Mouse (Mus musculus): ENCODE measurements at regions not wholly inside any gene's neighbourhood (a gene's known extent, or its start where the extent isn't known, plus 50 kb on each side); places are given as distances from the start of the nearest gene placed in this dataset.
A peak's percentile ranks its signal among the peaks of the same experiment; 100 is the strongest.

DNA sequence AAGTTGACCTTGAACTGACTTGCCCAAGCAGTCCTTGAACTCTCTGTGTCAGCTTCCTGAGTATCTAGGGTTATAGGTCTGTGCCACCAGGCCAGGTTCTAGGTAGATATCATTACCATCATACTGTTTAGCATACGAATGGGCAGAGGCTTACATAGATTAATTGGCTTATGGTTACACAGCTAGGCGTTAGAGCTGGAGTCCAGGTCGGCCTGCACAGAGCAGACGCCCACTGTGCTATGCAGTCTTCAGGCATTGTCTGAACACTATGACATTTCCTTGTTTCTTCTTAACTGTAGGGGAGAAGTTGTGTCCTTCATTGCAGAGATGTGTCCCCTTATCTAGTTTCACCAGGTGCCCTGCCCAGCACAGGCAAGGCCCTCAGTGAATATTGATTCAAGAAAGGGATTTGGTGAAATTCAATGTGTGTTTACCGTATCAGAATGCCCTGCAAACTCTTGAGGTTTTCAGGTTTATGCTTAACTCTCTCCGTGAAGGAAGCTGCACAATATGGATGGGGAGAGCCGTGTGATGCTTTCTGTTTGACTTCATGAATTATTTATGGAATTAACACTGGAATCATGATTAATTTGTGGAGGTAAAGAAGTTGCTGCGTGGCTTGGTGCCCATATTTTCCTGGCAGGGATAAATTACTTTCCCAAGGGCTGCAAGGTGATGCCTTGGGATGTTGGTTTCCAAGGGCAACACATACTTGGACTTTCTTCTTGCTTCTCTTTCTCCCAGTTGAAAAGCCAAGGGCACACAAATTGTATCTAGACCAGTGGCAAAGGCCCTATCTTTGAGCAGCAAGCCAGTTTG is 78.7 kb upstream of the Pcdh8 start:
- DNase-seq = no peak
- H3K4me3 ChIP-seq = no peak overlapping the region
- no peak for TF ChIP-seq CTCF (IDR thresholded peaks at IDR 0.05)
- H3K27ac ChIP-seq = no peak overlapping the region
- intact Hi-C loops (cut with DNase I) = loop anchor here (10.0 kb wide), 1 partner anchor 65 kb away; no protein-coding TSS in a partner anchor

DNA sequence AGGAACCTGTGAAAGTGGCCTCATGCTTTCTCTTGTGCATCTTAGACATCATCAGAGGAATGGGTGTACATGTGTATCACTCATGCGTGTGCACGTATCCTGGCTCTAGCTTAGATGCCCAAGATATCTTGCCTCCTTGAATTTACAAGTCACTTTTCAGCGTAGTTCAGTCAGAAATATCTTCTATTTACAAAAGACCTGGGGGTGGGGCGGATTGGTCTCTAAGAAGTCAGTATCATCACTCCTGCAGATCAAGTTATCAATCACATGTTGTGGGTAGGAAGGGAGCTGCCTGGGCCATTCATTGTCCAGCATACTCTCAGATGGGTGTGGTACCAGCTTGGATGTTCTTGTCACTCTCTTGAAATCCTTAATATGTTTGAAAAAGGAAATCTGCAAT is 77.0 kb upstream of the Pcdh8 start:
- no peak overlapping the region for H3K27ac ChIP-seq
- no peak for TF ChIP-seq CTCF (IDR thresholded peaks at IDR 0.05)
- intact Hi-C loops (cut with DNase I) = loop anchor here (10.0 kb wide), 1 partner anchor 67 kb away; no protein-coding TSS in a partner anchor
- no peak for DNase-seq
- no peak overlapping the region for H3K4me3 ChIP-seq

DNA sequence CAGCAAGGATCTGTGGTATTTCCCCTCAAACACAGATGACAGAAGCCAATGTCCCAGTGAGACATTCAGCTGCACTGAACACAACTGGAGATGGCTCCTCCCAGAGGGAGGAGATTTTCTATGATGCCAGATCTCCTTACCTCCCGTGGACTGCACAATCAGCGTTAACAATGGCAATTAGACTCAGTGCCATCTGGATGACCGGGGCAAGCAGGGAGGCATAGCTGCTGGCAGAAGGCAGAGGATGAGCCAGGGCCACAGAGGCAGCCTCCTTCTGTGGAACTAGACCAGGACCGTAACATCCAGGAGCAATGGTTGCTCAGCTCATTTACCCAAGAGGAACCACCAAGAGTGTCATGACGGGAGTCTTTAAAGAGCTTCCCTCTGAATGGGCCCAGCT is 73.2 kb upstream of the Pcdh8 start:
- Histone ChIP-seq H3K27ac (no peak overlapping the region), H3K4me3 (no peak overlapping the region)
- intact Hi-C loops (cut with DNase I) = loop anchor here (10.0 kb wide), 1 partner anchor 70 kb away; no protein-coding TSS in a partner anchor
- TF ChIP-seq CTCF (IDR thresholded peaks at IDR 0.05) = no peak
- DNase-seq = no peak

DNA sequence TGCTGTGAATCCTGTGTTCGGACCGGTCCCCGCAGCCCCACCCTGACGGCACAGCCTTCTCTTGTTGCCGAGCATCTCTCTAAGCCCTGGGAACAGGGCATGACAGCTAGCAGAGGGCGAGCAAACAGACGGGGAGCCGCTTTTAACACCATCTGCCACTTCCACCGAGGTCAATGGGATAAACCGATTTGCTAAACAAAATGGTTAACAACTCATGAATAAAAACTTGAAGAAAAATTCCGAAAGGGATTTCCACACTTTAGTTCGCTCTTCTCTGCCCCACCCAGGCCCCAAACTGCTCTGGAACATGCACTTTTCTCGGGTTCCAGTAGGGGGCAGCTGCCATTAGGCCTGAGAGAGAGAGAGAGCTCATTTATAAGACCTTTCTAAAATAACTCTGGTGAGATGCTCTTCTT is 72.0 kb upstream of the Pcdh8 start:
- Histone ChIP-seq H3K4me3 (no peak overlapping the region), H3K27ac (no peak overlapping the region)
- DNase-seq = peak; percentile 38
- peak; percentile 70 for TF ChIP-seq CTCF (IDR thresholded peaks at IDR 0.05)
- intact Hi-C loops (cut with DNase I) = loop anchor here (10.0 kb wide), 1 partner anchor 72 kb away; no protein-coding TSS in a partner anchor

DNA sequence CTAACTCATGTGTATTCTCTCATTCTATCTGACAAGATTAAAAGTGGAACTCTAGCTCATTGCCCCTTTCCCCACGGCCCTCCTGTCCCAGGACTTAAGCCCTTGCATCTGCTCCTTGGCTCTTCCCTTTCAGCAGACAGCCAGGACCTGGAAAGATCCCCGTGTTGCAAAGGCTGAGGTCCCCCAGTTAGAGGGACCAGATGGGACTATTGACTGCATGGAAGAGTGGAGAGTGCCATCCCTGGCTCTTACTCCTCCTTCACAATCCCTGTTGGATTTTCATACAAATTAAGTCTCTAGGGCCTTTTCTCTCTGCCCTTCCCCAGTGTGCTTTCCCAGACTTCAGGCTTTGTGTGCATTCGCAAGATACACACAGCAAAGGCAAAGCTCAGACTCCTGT is 71.6 kb upstream of the Pcdh8 start:
- DNase-seq = no peak
- TF ChIP-seq CTCF (IDR thresholded peaks at IDR 0.05) = no peak
- Histone ChIP-seq H3K4me3 (no peak overlapping the region), H3K27ac (no peak overlapping the region)
- intact Hi-C loops (cut with DNase I) = loop anchor here (10.0 kb wide), 1 partner anchor 72 kb away; no protein-coding TSS in a partner anchor

DNA sequence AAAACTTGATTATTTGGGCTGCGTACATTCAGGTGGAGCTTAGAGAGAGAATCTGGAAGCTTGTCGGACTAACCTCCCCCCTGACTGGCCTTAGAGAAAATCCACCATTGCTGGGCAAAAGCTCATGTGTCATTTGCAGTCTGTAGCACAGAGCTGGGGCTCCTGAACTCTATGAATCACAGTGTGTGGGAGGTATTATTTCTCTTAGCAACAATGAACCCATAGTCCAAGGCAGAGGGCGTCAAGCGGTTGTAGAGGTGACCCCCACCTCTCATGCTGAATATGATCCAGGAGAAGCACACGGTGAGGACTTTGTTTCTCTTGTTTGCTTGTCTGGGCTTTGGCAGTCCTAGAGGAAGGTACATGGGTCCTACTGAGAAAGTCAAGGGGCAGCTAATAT is 66.0 kb upstream of the Pcdh8 start:
- H3K4me3 ChIP-seq = no peak overlapping the region
- TF ChIP-seq CTCF (IDR thresholded peaks at IDR 0.05) = no peak
- intact Hi-C loops (cut with DNase I) = no loop called here
- DNase-seq = no peak
- no peak overlapping the region for H3K27ac ChIP-seq

DNA sequence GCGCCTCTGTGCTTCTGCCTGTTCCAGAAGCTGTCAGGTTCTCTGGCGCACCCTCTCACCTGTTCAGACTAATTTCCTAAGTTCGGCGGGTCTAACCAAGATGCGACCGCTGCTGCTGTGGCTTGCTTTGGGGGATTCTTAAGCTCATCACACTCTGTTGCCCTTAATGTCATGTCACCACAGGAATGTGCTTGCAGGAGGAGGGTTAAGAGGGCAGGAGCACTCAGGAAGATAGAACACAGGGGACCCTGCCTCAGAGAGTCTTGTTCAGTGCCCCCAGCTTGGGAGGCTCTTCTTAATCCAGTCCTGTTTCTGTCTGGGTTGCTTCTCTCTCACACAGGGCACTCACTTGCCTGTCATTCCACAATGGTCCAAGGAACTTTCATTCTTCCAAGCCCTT is 65.1 kb upstream of the Pcdh8 start:
- no peak for TF ChIP-seq CTCF (IDR thresholded peaks at IDR 0.05)

DNA sequence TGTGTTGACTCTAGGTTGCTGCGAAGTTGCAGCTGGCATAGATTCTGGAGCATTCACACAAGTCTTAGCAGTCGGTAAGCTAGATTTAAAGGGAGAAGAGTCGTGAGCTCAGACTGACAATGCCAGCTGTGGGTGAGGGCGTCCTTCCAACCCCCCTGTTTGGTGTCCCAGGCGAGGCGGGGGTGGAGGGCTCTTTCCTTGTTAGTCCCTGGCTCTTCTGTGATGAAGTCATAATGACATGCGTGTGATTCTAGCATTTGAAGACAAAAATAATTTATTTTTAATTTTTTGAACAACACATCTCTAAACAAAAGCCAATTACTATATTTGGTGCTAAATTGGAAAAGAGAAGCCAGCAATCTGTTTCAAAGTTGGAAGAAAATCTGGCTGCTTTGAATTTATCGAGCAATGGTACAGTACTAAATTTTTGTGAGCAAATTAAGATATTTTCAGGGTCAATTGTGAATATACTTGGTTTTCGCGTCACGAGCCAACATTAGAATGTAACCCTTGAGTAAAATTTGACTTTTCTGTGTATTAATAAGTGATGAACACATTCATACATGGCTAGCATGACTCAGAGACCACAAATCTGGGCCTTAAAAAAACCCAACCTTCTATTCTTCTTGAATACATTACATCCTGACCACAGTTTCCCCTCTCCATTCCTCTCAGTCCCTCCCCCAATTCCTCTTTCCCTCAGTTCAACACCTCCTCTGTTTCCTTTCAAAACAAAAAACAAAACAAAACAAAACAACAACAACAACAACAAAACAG is 53.7 kb upstream of the Pcdh8 start:
- H3K4me3 ChIP-seq = no peak overlapping the region
- no peak overlapping the region for H3K27ac ChIP-seq
- no peak for DNase-seq
- TF ChIP-seq CTCF (IDR thresholded peaks at IDR 0.05) = no peak
- intact Hi-C loops (cut with DNase I) = no loop called here

More for the DNA sequence above, 65.1 kb upstream of the Pcdh8 start:
- intact Hi-C loops (cut with DNase I) = no loop called here
- no peak overlapping the region for H3K27ac ChIP-seq
- H3K4me3 ChIP-seq = no peak overlapping the region
- no peak for DNase-seq

DNA sequence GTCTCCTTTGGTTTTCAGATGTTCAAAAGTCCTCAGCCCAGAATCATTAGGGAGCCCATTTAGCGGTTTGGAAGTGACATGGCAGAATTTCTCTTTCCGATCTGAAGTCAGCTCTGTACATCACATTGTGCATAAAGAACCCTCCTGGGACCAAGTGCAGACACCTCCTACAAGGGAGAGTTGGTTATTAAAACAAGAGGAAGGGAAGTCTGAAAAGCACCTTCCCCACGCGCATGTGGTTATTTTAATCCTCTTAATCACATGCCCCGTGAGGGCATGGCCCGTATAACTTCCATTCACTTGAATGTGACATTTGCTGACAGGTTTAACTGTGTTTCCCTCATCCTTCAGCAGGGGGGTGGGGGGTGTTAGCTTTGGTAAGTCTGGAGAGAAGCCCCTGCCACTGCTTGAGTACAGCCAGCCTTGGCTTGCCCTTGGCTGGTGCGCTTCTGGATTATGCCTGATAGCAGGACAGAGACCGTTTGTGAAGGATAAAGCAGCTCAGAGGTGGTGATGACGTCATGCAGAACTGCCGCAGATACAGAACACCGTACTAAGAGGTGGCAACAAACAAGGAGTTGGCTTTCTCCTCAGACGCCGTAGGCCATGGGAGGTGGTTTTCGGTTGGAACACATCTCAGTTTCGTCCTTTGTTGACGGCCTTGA is 51.5 kb upstream of the Pcdh8 start:
- no peak overlapping the region for H3K4me3 ChIP-seq
- intact Hi-C loops (cut with DNase I) = no loop called here
- DNase-seq = no peak
- no peak overlapping the region for H3K27ac ChIP-seq
- TF ChIP-seq CTCF (IDR thresholded peaks at IDR 0.05) = no peak

DNA sequence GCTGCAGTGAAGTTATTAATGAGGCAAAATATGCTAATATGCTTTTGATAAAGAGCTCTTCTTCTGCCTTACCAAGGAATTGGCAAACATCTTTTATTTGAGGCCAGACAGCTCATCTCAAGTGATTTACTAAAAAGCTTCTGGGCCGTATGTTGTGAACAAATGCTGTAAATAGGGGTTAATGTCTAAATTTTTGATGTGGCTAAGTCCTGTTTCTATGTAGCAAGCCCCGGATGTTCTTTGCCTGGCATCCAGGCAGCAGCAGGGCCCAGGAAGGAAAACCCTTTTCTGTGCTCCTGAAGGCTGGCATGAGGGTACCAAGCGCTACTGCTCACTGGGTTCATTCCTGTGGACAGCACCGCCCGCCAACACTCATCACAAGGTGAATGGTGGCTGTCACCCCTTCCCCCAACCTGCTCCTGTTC is 50.9 kb upstream of the Pcdh8 start:
- Histone ChIP-seq H3K4me3 (no peak overlapping the region), H3K27ac (no peak overlapping the region)
- intact Hi-C loops (cut with DNase I) = no loop called here
- TF ChIP-seq CTCF (IDR thresholded peaks at IDR 0.05) = no peak
- DNase-seq = no peak

DNA sequence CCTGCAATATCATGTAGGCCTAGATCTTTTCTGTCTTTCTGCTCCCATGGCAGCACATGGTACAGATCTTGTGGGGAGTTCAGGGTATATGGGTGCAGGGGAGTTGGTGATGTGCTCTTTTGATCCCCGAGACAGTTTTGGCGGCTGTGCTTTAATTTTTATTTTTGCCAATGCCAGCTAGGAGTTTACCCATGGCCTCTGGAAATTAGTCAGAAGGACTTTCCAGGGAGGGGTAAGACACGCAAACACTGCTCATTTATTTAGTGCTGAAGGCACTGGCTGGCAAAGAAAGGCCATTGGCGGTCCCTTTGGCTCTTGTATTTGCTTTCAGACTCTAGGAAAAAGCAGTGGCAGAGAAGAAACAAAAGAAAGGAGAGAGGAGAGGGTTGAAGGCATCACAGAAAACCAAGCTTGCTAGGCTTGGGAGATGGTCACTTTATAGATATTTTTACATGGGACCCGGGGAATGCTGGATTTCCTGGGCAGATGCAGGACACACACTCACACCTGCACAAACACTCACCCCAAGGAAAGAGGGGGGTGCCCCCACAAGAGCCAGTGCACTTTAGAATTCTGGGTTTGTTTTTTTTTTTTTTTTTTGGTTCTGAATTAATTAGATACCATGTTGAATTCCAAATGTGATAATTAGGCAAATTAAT is 50.4 kb upstream of the Pcdh8 start:
- intact Hi-C loops (cut with DNase I) = no loop called here
- no peak for DNase-seq
- no peak overlapping the region for H3K27ac ChIP-seq
- H3K4me3 ChIP-seq = no peak overlapping the region
- no peak for TF ChIP-seq CTCF (IDR thresholded peaks at IDR 0.05)
